Mouse (Mus musculus) lung, postnatal 0 days (tissue): Measurements from ENCODE around the gene Katnb1.

Source experiments
- CTCF ChIP-seq: IDR thresholded peaks from 2 replicates; pipeline ENCODE4 v1.5.1; 2016; ENCODE audit warnings: antibody characterized with exemption, mild to moderate bottlenecking
- EP300 ChIP-seq: IDR thresholded peaks from 2 replicates; pipeline ENCODE4 v1.6.1; 2016; ENCODE audit warnings: antibody characterized with exemption, mild to moderate bottlenecking, control low read depth

DNA sequence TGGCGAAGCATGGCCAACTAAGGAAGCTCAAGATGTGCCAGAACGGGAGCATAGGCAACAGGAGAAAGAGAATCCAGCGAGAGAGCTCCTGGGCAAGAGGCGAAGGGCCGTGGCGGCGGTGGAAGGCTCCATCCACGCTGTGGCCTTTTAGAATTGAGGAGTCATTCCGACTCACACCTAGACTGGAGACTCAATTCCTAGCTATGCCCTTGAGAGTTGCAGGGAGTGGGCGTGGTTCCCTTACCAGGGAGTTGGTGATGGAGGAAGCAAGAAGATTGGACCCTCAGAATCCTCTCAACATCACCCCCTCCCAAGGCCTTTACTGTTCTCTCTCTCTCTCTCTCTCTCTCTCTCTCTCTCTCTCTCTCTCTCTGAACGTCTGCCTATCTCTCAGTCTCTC lies 664 bp downstream of the Katnb1 start:
- TF ChIP-seq CTCF (no peak), EP300 (no peak)
